Mouse (Mus musculus): ENCODE data around the gene Tbx18. TPM values are rescaled to one million over a fixed set of nuclear protein-coding genes. Genes with fewer than 3 reads are reported as not detected.

The Tbx18 gene
- polyA plus RNA-seq (2012; rRNA removed), result 1.7 and 1.8 TPM in 2 replicates

GRCm38 (mm10) chr9:87730961-87731535 is at the start of gene Tbx18:
Tbx18 (minus strand) TSS chr9:87731260.
- no peaks in the 10 kb centered on the region for H3K4me1 ChIP-seq (ENCODE audit: control insufficient read depth, insufficient read depth, low read length)
- H3K27ac ChIP-seq (ENCODE audit: insufficient read depth, low read length), result no peak within 1 kb of the TSS
- TF ChIP-seq POLR2A (IDR thresholded peaks at IDR 0.05; ENCODE audit: extremely low read depth, insufficient read depth, low read length) (no peak), CTCF (IDR thresholded peaks at IDR 0.05; ENCODE audit: extremely low read depth, insufficient read depth, low read length) (no peak)
- peak within 1 kb of the TSS; percentile 16; the same call in 1 of the 2 replicates for H3K4me3 ChIP-seq (ENCODE audit: insufficient read depth, low read length)

- Histone ChIP-seq H3K4me3 (ENCODE audit: insufficient read depth, low read length) (no peak overlapping the region), H3K27ac (ENCODE audit: insufficient read depth, low read length) (no peak overlapping the region), H3K4me1 (ENCODE audit: control insufficient read depth, insufficient read depth, low read length) (no peaks in the 10 kb centered on the region)
- no peak for TF ChIP-seq CTCF (IDR thresholded peaks at IDR 0.05; ENCODE audit: extremely low read depth, insufficient read depth, low read length)
- no peak for TF ChIP-seq POLR2A (IDR thresholded peaks at IDR 0.05; ENCODE audit: extremely low read depth, insufficient read depth, low read length)
Observed at GRCm38 (mm10) chr9:87773951-87774350, 42.9 kb upstream of the Tbx18 start.

GRCm38 (mm10) chr9:87755621-87756020 is 24.6 kb upstream of the Tbx18 start:
- TF ChIP-seq CTCF (IDR thresholded peaks at IDR 0.05; ENCODE audit: extremely low read depth, insufficient read depth, low read length), result no peak
- no peak for TF ChIP-seq POLR2A (IDR thresholded peaks at IDR 0.05; ENCODE audit: extremely low read depth, insufficient read depth, low read length)
- Histone ChIP-seq H3K4me1 (ENCODE audit: control insufficient read depth, insufficient read depth, low read length) (no peaks in the 10 kb centered on the region), H3K27ac (ENCODE audit: insufficient read depth, low read length) (no peak overlapping the region), H3K4me3 (ENCODE audit: insufficient read depth, low read length) (no peak overlapping the region)

- H3K4me3 ChIP-seq (ENCODE audit: insufficient read depth, low read length), result no peak overlapping the region
- no peak overlapping the region for H3K27ac ChIP-seq (ENCODE audit: insufficient read depth, low read length)
- TF ChIP-seq POLR2A (IDR thresholded peaks at IDR 0.05; ENCODE audit: extremely low read depth, insufficient read depth, low read length) (no peak), CTCF (IDR thresholded peaks at IDR 0.05; ENCODE audit: extremely low read depth, insufficient read depth, low read length) (no peak)
- H3K4me1 ChIP-seq (ENCODE audit: control insufficient read depth, insufficient read depth, low read length), result no peaks in the 10 kb centered on the region
Observed at GRCm38 (mm10) chr9:87741599-87741998, 10.5 kb upstream of the Tbx18 start.

- TF ChIP-seq POLR2A (IDR thresholded peaks at IDR 0.05; ENCODE audit: extremely low read depth, insufficient read depth, low read length), result no peak
- TF ChIP-seq CTCF (IDR thresholded peaks at IDR 0.05; ENCODE audit: extremely low read depth, insufficient read depth, low read length), result peak; percentile 32
- Histone ChIP-seq H3K27ac (ENCODE audit: insufficient read depth, low read length) (no peak overlapping the region), H3K4me1 (ENCODE audit: control insufficient read depth, insufficient read depth, low read length) (no peaks in the 10 kb centered on the region), H3K4me3 (ENCODE audit: insufficient read depth, low read length) (no peak overlapping the region)
Observed at GRCm38 (mm10) chr9:87740667-87741066, 9.6 kb upstream of the Tbx18 start.

GRCm38 (mm10) chr9:87740241-87740645 is 9.2 kb upstream of the Tbx18 start:
- TF ChIP-seq POLR2A (IDR thresholded peaks at IDR 0.05; ENCODE audit: extremely low read depth, insufficient read depth, low read length) (no peak), CTCF (IDR thresholded peaks at IDR 0.05; ENCODE audit: extremely low read depth, insufficient read depth, low read length) (no peak)
- no peak overlapping the region for H3K27ac ChIP-seq (ENCODE audit: insufficient read depth, low read length)
- no peaks in the 10 kb centered on the region for H3K4me1 ChIP-seq (ENCODE audit: control insufficient read depth, insufficient read depth, low read length)
- no peak overlapping the region for H3K4me3 ChIP-seq (ENCODE audit: insufficient read depth, low read length)

GRCm38 (mm10) chr9:87739543-87740161 is 8.6 kb upstream of the Tbx18 start:
- TF ChIP-seq CTCF (IDR thresholded peaks at IDR 0.05; ENCODE audit: extremely low read depth, insufficient read depth, low read length) (no peak), POLR2A (IDR thresholded peaks at IDR 0.05; ENCODE audit: extremely low read depth, insufficient read depth, low read length) (no peak)
- H3K27ac ChIP-seq (ENCODE audit: insufficient read depth, low read length), result no peak overlapping the region
- H3K4me1 ChIP-seq (ENCODE audit: control insufficient read depth, insufficient read depth, low read length), result no peaks in the 10 kb centered on the region
- no peak overlapping the region for H3K4me3 ChIP-seq (ENCODE audit: insufficient read depth, low read length)

- TF ChIP-seq POLR2A (IDR thresholded peaks at IDR 0.05; ENCODE audit: extremely low read depth, insufficient read depth, low read length) (no peak), CTCF (IDR thresholded peaks at IDR 0.05; ENCODE audit: extremely low read depth, insufficient read depth, low read length) (no peak)
- no peak overlapping the region for H3K4me3 ChIP-seq (ENCODE audit: insufficient read depth, low read length)
- H3K27ac ChIP-seq (ENCODE audit: insufficient read depth, low read length), result no peak overlapping the region
- H3K4me1 ChIP-seq (ENCODE audit: control insufficient read depth, insufficient read depth, low read length), result no peaks in the 10 kb centered on the region
Observed at GRCm38 (mm10) chr9:87738766-87739542, 7.9 kb upstream of the Tbx18 start.

- Histone ChIP-seq H3K4me1 (ENCODE audit: control insufficient read depth, insufficient read depth, low read length) (no peaks in the 10 kb centered on the region), H3K4me3 (ENCODE audit: insufficient read depth, low read length) (no peak overlapping the region), H3K27ac (ENCODE audit: insufficient read depth, low read length) (no peak overlapping the region)
- TF ChIP-seq POLR2A (IDR thresholded peaks at IDR 0.05; ENCODE audit: extremely low read depth, insufficient read depth, low read length) (no peak), CTCF (IDR thresholded peaks at IDR 0.05; ENCODE audit: extremely low read depth, insufficient read depth, low read length) (no peak)
Observed at GRCm38 (mm10) chr9:87738123-87738522, 7.1 kb upstream of the Tbx18 start.
